Mouse (Mus musculus) erythroblast, embryonic 14.5 days (primary cell): Measurements from ENCODE around the gene Gnb5. TPM values are rescaled to one million over a fixed set of nuclear protein-coding genes. Genes with fewer than 3 reads are reported as not detected.
"Not testable (repeated sequence)": the region's sequence is repeated elsewhere in the genome, so short reads cannot be mapped to it uniquely, and the experiment has no call there.

Source experiments
- H3K27me3 ChIP-seq: 2 replicates; pipeline ENCODE4 v1.6.1; 2012; ENCODE audit warnings: inconsistent platforms; ENCODE audit not compliant: control insufficient read depth
- H3K36me3 ChIP-seq: 2 replicates; pipeline ENCODE4 v1.6.1; 2012; ENCODE audit warnings: mild to moderate bottlenecking, inconsistent platforms; ENCODE audit not compliant: control insufficient read depth
- H3K4me1 ChIP-seq: 2 replicates; pipeline ENCODE4 v1.6.1; 2012; ENCODE audit warnings: inconsistent platforms; ENCODE audit not compliant: control insufficient read depth
- H3K4me3 ChIP-seq: replicated peaks from 2 replicates; pipeline ENCODE3; 2012; ENCODE audit warnings: moderate library complexity, mild to moderate bottlenecking, inconsistent platforms
- H3K9me3 ChIP-seq: 2 replicates; pipeline ENCODE4 v1.6.1; 2012; ENCODE audit warnings: low read length, inconsistent platforms, mixed read lengths; ENCODE audit not compliant: control insufficient read depth
- GATA1 ChIP-seq: IDR thresholded peaks from 2 replicates; pipeline ENCODE4 v1.6.1; 2012; ENCODE audit warnings: low read length, inconsistent platforms, mixed read lengths
- TAL1 ChIP-seq: IDR thresholded peaks from 3 replicates; pipeline ENCODE4 v1.6.1; 2012; ENCODE audit warnings: low read length, inconsistent platforms, mixed read lengths
- polyA plus RNA-seq: library from polyadenylated mRNA; stranded (reverse); fragments of >175 nt; gene quantifications from 2 replicates; pipeline ENCODE4 v1.2.3, GENCODE M21; 2012

Gnb5 gene
- polyA plus RNA-seq, 1 experiment = not detected

DNA sequence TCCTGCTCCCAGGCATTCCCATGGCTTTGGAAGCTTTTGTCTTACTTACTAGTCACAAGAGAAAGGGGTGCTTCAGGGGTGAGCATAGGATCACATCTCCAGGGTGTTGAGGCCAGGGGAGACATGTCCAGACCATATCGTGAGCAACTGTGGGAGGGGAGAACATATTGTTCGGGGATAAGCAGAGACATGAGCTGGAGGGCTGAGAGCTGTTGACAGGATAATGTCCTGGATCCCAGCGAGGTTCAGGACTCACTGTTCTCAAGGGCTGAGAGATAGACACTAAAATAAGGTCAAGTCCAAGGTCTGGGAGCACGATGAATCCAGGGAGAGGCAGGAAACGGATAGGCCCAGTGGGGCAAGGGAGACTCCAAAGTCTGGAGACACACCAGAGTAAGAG, 56.9 kb downstream of the Gnb5 start:
- no peaks in the 10 kb centered on the region for H3K27me3 ChIP-seq
- no peak for TF ChIP-seq GATA1
- no peak for TF ChIP-seq TAL1
- no peaks in the 10 kb centered on the region for H3K9me3 ChIP-seq
- no peak overlapping the region for H3K4me3 ChIP-seq
- H3K36me3 ChIP-seq = no peaks in the 10 kb centered on the region
- H3K4me1 ChIP-seq = no peaks in the 10 kb centered on the region

GRCm38 (mm10) chr9:75363702-75364101, 57.6 kb downstream of the Gnb5 start:
- not testable (repeated sequence) for H3K36me3 ChIP-seq, H3K27me3 ChIP-seq, H3K4me1 ChIP-seq, H3K4me3 ChIP-seq, H3K9me3 ChIP-seq

DNA sequence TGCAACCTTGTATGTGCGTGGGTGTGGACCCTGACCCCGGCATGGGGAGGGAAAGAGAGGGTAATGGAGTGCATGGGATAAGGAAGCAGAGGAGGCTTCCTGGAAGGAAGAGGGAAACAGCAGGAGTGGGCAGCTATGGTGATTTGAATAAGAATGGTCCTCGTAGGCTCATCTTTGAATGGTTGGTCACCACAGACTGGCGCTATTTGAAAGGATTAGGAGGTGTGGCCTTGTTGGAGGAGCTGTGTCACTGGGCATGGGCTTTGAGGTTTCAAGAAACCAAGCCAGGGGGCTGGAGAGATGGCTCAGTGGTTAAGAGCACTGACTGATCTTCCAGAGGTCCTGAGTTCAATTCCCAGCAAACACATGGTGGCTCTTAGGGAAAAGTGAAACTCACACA, 59.1 kb downstream of the Gnb5 start:
- no peak overlapping the region for H3K4me3 ChIP-seq
- H3K9me3 ChIP-seq = no peaks in the 10 kb centered on the region
- no peaks in the 10 kb centered on the region for H3K27me3 ChIP-seq
- H3K4me1 ChIP-seq = no peaks in the 10 kb centered on the region
- H3K36me3 ChIP-seq = no peaks in the 10 kb centered on the region
- no peak for TF ChIP-seq GATA1

- H3K36me3 ChIP-seq = no peaks in the 10 kb centered on the region
- H3K27me3 ChIP-seq = no peaks in the 10 kb centered on the region
- no peaks in the 10 kb centered on the region for H3K4me1 ChIP-seq
- H3K9me3 ChIP-seq = no peaks in the 10 kb centered on the region
- no peak for TF ChIP-seq TAL1
- TF ChIP-seq GATA1 = no peak
- H3K4me3 ChIP-seq = no peak overlapping the region
These were observed 60.1 kb downstream of the Gnb5 start for GRCm38 (mm10) chr9:75366191-75366590.

DNA sequence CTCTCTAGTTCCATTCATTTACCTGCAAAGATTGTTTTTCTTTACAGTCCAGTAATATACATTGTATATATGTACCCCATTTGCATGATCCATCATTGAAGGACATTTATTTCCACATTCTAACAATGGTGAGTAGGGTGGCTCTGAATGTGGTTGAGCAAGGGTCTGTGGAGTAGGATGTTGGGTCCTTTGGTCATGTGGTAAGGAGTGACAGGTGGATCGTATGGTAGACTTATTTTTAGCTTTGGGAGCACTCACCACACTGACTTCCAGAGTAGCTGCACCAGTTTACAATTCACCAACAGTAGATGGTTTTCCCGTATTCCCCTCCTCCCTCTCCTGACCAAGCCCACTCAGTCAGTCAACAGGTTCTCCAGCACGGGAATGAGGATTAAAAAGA, 62.7 kb downstream of the Gnb5 start:
- H3K36me3 ChIP-seq = no peaks in the 10 kb centered on the region
- no peak overlapping the region for H3K4me3 ChIP-seq
- TF ChIP-seq GATA1 = no peak
- no peak for TF ChIP-seq TAL1
- H3K4me1 ChIP-seq = no peaks in the 10 kb centered on the region
- H3K27me3 ChIP-seq = no peaks in the 10 kb centered on the region
- H3K9me3 ChIP-seq = no peaks in the 10 kb centered on the region

DNA sequence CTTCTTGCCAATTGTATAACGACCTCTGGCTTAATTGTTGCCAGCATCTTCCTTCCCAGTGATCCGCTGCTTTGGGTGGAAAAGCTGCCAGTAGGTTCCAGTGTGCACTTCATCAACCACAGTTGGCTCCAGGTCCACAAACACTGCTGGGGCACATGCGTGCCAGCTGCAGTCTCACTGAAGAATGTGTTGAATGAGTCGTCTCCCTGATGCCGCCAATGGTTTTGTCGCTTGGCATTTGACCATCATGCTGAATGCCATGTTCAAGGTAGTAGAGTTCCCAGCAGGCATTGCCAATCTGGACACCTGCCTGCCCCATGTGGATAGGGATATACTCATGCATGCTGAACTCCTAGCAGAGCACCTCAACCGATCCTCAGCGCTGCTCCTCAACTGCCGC, 69.5 kb downstream of the Gnb5 start:
- peaks cover 8% of the 10 kb centered on the region for H3K9me3 ChIP-seq
- no peaks in the 10 kb centered on the region for H3K36me3 ChIP-seq
- TF ChIP-seq GATA1 (no peak), TAL1 (no peak)
- no peaks in the 10 kb centered on the region for H3K4me1 ChIP-seq
- no peak overlapping the region for H3K4me3 ChIP-seq
- no peaks in the 10 kb centered on the region for H3K27me3 ChIP-seq

GRCm38 (mm10) chr9:75376428-75376827, 70.3 kb downstream of the Gnb5 start:
- TF ChIP-seq GATA1 (no peak), TAL1 (no peak)
- Histone ChIP-seq H3K27me3 (no peaks in the 10 kb centered on the region), H3K36me3 (no peaks in the 10 kb centered on the region), H3K9me3 (peaks cover 8% of the 10 kb centered on the region), H3K4me3 (no peak overlapping the region), H3K4me1 (no peaks in the 10 kb centered on the region)

GRCm38 (mm10) chr9:75378774-75379173, 72.7 kb downstream of the Gnb5 start:
- Histone ChIP-seq H3K4me3 (no peak overlapping the region), H3K9me3 (peaks cover 8% of the 10 kb centered on the region), H3K4me1 (no peaks in the 10 kb centered on the region), H3K27me3 (no peaks in the 10 kb centered on the region), H3K36me3 (no peaks in the 10 kb centered on the region)
- TF ChIP-seq GATA1 = no peak
- TF ChIP-seq TAL1 = no peak

- Histone ChIP-seq H3K4me1 (no peaks in the 10 kb centered on the region), H3K36me3 (peaks cover 10% of the 10 kb centered on the region), H3K9me3 (no peaks in the 10 kb centered on the region), H3K4me3 (no peak overlapping the region), H3K27me3 (no peaks in the 10 kb centered on the region)
- TF ChIP-seq TAL1 (no peak), GATA1 (no peak)
These were observed 76.7 kb downstream of the Gnb5 start for GRCm38 (mm10) chr9:75382825-75383224.

GRCm38 (mm10) chr9:75383785-75384184, 77.7 kb downstream of the Gnb5 start:
- no peaks in the 10 kb centered on the region for H3K4me1 ChIP-seq
- H3K4me3 ChIP-seq = no peak overlapping the region
- H3K36me3 ChIP-seq = peaks cover 16% of the 10 kb centered on the region
- no peaks in the 10 kb centered on the region for H3K27me3 ChIP-seq
- H3K9me3 ChIP-seq = peaks cover 6% of the 10 kb centered on the region
- TF ChIP-seq TAL1 (no peak), GATA1 (no peak)
